Mouse (Mus musculus) splenic B cell, adult 2 months (primary cell): ENCODE results near the gene Osbpl3.

Experiments
- DNase-seq: peaks from one replicate; pipeline ENCODE4 v3.0.0-alpha.2; 2011; ENCODE audit warnings: low read depth, low spot score
- H3K27me3 ChIP-seq: 2 replicates; pipeline ENCODE4 v1.6.1; 2012; ENCODE audit warnings: mild to moderate bottlenecking, low read length, moderate library complexity, mixed read lengths; ENCODE audit not compliant: control insufficient read depth, poor library complexity, insufficient read depth, severe bottlenecking
- H3K36me3 ChIP-seq: 2 replicates; pipeline ENCODE4 v1.6.1; 2012; ENCODE audit warnings: mild to moderate bottlenecking, low read length, moderate library complexity, mixed read lengths; ENCODE audit not compliant: control insufficient read depth, poor library complexity, insufficient read depth, severe bottlenecking

Osbpl3 gene

GRCm38 (mm10) chr6:50326192-50326591 lies 129.8 kb downstream of the Osbpl3 start:
- no peak for DNase-seq
- no peaks in the 10 kb centered on the region for H3K36me3 ChIP-seq
- no peaks in the 10 kb centered on the region for H3K27me3 ChIP-seq

GRCm38 (mm10) chr6:50325485-50325884 lies 130.5 kb downstream of the Osbpl3 start:
- H3K36me3 ChIP-seq: no peaks in the 10 kb centered on the region
- DNase-seq: no peak
- no peaks in the 10 kb centered on the region for H3K27me3 ChIP-seq

GRCm38 (mm10) chr6:50322631-50323030 lies 133.4 kb downstream of the Osbpl3 start:
- DNase-seq: no peak
- Histone ChIP-seq H3K36me3 (no peaks in the 10 kb centered on the region), H3K27me3 (no peaks in the 10 kb centered on the region)

- no peaks in the 10 kb centered on the region for H3K36me3 ChIP-seq
- no peaks in the 10 kb centered on the region for H3K27me3 ChIP-seq
- DNase-seq: no peak
These were observed 134.3 kb downstream of the Osbpl3 start for GRCm38 (mm10) chr6:50321739-50322138.

- Histone ChIP-seq H3K36me3 (no peaks in the 10 kb centered on the region), H3K27me3 (no peaks in the 10 kb centered on the region)
- no peak for DNase-seq
These were observed 137.3 kb downstream of the Osbpl3 start for GRCm38 (mm10) chr6:50318590-50319172.

- H3K36me3 ChIP-seq: no peaks in the 10 kb centered on the region
- H3K27me3 ChIP-seq: no peaks in the 10 kb centered on the region
- no peak for DNase-seq
These were observed 137.9 kb downstream of the Osbpl3 start for GRCm38 (mm10) chr6:50318150-50318549.

GRCm38 (mm10) chr6:50316795-50317505 lies 139.1 kb downstream of the Osbpl3 start:
- DNase-seq: no peak
- no peaks in the 10 kb centered on the region for H3K27me3 ChIP-seq
- no peaks in the 10 kb centered on the region for H3K36me3 ChIP-seq

GRCm38 (mm10) chr6:50314406-50315071 lies 141.5 kb downstream of the Osbpl3 start:
- H3K27me3 ChIP-seq: no peaks in the 10 kb centered on the region
- no peak for DNase-seq
- no peaks in the 10 kb centered on the region for H3K36me3 ChIP-seq

- peak; percentile 81 for DNase-seq
- H3K36me3 ChIP-seq: no peaks in the 10 kb centered on the region
- H3K27me3 ChIP-seq: no peaks in the 10 kb centered on the region
These were observed 143.4 kb downstream of the Osbpl3 start for GRCm38 (mm10) chr6:50312647-50313046.

GRCm38 (mm10) chr6:50309019-50309418 lies 147.0 kb downstream of the Osbpl3 start:
- Histone ChIP-seq H3K36me3 (no peaks in the 10 kb centered on the region), H3K27me3 (no peaks in the 10 kb centered on the region)
- DNase-seq: no peak

GRCm38 (mm10) chr6:50306625-50307024 lies 149.4 kb downstream of the Osbpl3 start:
- no peak for DNase-seq
- H3K27me3 ChIP-seq: no peaks in the 10 kb centered on the region
- H3K36me3 ChIP-seq: no peaks in the 10 kb centered on the region

- Histone ChIP-seq H3K36me3 (no peaks in the 10 kb centered on the region), H3K27me3 (no peaks in the 10 kb centered on the region)
- peak; percentile 81 for DNase-seq
These were observed 151.0 kb downstream of the Osbpl3 start for GRCm38 (mm10) chr6:50304949-50305491.

- no peaks in the 10 kb centered on the region for H3K27me3 ChIP-seq
- H3K36me3 ChIP-seq: no peaks in the 10 kb centered on the region
- DNase-seq: no peak
These were observed 154.9 kb downstream of the Osbpl3 start for GRCm38 (mm10) chr6:50301121-50301520.

GRCm38 (mm10) chr6:50300622-50301021 lies 155.4 kb downstream of the Osbpl3 start:
- Histone ChIP-seq H3K27me3 (no peaks in the 10 kb centered on the region), H3K36me3 (no peaks in the 10 kb centered on the region)
- DNase-seq: no peak

- Histone ChIP-seq H3K27me3 (no peaks in the 10 kb centered on the region), H3K36me3 (no peaks in the 10 kb centered on the region)
- DNase-seq: no peak
These were observed 156.9 kb downstream of the Osbpl3 start for GRCm38 (mm10) chr6:50299071-50299470.
